Mouse (Mus musculus): ENCODE results near the gene 4921524J17Rik. TPM values are rescaled to one million over a fixed set of nuclear protein-coding genes. Genes with fewer than 3 reads are reported as not detected.
A peak's percentile ranks its signal among the peaks of the same experiment; 100 is the strongest.

4921524J17Rik gene
- total and polyA plus RNA-seq, 3 experiments: 14.6 to 21.9 TPM; not detected in 1

DNA sequence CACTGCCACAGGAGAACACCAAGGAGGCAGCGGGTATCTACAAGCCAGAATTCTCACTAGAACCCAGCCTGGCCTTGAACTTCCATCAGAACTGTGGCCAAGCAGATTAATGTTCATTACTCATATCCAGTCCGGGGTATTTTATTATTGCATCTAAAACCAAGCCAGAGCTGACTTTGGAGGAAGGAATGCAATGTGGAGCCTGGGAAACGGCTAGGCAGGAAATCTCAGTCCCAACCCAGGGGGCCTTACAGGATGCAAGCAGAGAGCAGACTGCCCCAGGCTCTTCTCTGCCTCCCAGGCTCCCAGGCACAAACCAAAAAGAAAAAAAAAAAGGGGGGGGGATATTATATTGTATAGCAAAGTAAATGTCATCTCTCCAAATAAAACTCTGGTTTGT lies 1.8 kb downstream of the 4921524J17Rik start:
- H3K79me2 ChIP-seq (ENCODE audit: control insufficient read depth, insufficient read depth, low read length, poor library complexity): peaks cover 47% of the 10 kb centered on the region
- no peaks in the 10 kb centered on the region for H3K27me3 ChIP-seq (ENCODE audit: control insufficient read depth in 1 of 2, insufficient read depth in 2 of 2, low read length in 2 of 2)
- DNase-seq (ENCODE audit: low read depth, low spot score): no peak
- no peak overlapping the region for H3K27ac ChIP-seq (ENCODE audit: control insufficient read depth, low read depth, low read length)
- H3K9ac ChIP-seq (ENCODE audit: control insufficient read depth, low read depth, low read length, poor library complexity, severe bottlenecking): no peak overlapping the region
- TF ChIP-seq CHD2 (IDR thresholded peaks at IDR 0.05; ENCODE audit: low read length): no peak
- no peak for TF ChIP-seq USF2 (IDR thresholded peaks at IDR 0.05; ENCODE audit: borderline replicate concordance in 1 of 2, insufficient read depth in 1 of 2, low read depth in 1 of 2, low read length in 2 of 2)
- no peak for TF ChIP-seq USF1 (IDR thresholded peaks at IDR 0.05; ENCODE audit: low read depth, low read length)
- TF ChIP-seq JUND (IDR thresholded peaks at IDR 0.05; ENCODE audit: low read depth, low read length): no peak
- no peak for TF ChIP-seq MXI1 (IDR thresholded peaks at IDR 0.05; ENCODE audit: low read depth, low read length)
- no peaks in the 10 kb centered on the region for H3K9me3 ChIP-seq (replicated peaks; ENCODE audit: insufficient read depth, low read length)
- H3K4me1 ChIP-seq (ENCODE audit: control insufficient read depth in 1 of 2, insufficient read depth in 2 of 2, low read length in 2 of 2): peaks cover 24% of the 10 kb centered on the region in 2 experiments
- H3K4me3 ChIP-seq (ENCODE audit: control insufficient read depth in 1 of 2, insufficient read depth in 1 of 2, low read depth in 2 of 2, low read length in 2 of 2): peak overlapping the region in 1 of 2 experiments; percentile 79; a peak in 1 of 4 replicates
- H3K36me3 ChIP-seq (ENCODE audit: control insufficient read depth in 1 of 2, insufficient read depth in 2 of 2, low read length in 2 of 2): peaks cover 2 to 49% of the 10 kb centered on the region in 2 experiments

DNA sequence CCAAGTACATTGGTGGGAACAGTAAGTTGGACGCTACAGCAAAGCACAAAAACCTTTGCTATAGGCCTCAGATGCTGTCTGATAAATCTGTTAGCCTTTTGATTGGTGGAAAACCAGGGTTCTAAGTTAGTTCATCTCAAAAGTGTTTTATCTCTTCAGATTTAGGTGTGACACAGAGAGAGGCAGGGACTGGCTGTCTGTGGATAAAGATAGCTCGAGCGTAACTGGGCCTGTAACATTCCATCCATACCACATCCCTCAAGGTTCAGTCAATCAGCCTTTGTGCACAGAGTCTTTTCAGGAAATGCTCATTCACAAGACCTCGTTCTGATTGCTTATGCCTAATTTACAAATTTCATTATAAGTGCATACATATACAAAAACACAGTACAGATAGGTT lies 3.4 kb downstream of the 4921524J17Rik start:
- H3K4me1 ChIP-seq (ENCODE audit: control insufficient read depth in 1 of 2, insufficient read depth in 2 of 2, low read length in 2 of 2): peaks cover 29 to 37% of the 10 kb centered on the region in 2 experiments
- H3K4me3 ChIP-seq (ENCODE audit: control insufficient read depth in 1 of 2, insufficient read depth in 1 of 2, low read depth in 2 of 2, low read length in 2 of 2): peak overlapping the region in 1 of 2 experiments; percentile 37; a peak in 2 of 4 replicates
- H3K9me3 ChIP-seq (replicated peaks; ENCODE audit: insufficient read depth, low read length): no peaks in the 10 kb centered on the region
- 0 out of 2 replicates have a peak overlapping the region, but pooled peaks have one; percentile 5 for H3K27ac ChIP-seq (ENCODE audit: control insufficient read depth, low read depth, low read length)
- H3K79me2 ChIP-seq (ENCODE audit: control insufficient read depth, insufficient read depth, low read length, poor library complexity): peaks cover 55% of the 10 kb centered on the region
- peaks cover 6 to 62% of the 10 kb centered on the region in 2 experiments for H3K36me3 ChIP-seq (ENCODE audit: control insufficient read depth in 1 of 2, insufficient read depth in 2 of 2, low read length in 2 of 2)
- no peak overlapping the region for H3K9ac ChIP-seq (ENCODE audit: control insufficient read depth, low read depth, low read length, poor library complexity, severe bottlenecking)
- H3K27me3 ChIP-seq (ENCODE audit: control insufficient read depth in 1 of 2, insufficient read depth in 2 of 2, low read length in 2 of 2): no peaks in the 10 kb centered on the region
- DNase-seq (ENCODE audit: low read depth, low spot score): peak; percentile 77
- TF ChIP-seq RAD21 (IDR thresholded peaks at IDR 0.05; ENCODE audit: low read depth, low read length): no peak
- TF ChIP-seq GATA1 (IDR thresholded peaks at IDR 0.05; ENCODE audit: low read depth, low read length): peak; percentile 85
- TF ChIP-seq POLR2AphosphoS5 (IDR thresholded peaks at IDR 0.05; ENCODE audit: borderline replicate concordance, low read depth, low read length): no peak
- TF ChIP-seq KAT2A (conservative IDR thresholded peaks at IDR 0.05; ENCODE audit: low read depth, low read length): no peak
- 0 out of 2 replicates have a peak, but pooled peaks have one; percentile 35 for TF ChIP-seq BHLHE40 (IDR thresholded peaks at IDR 0.05; ENCODE audit: borderline replicate concordance, low read depth, low read length)
- TF ChIP-seq TAL1 (IDR thresholded peaks at IDR 0.05; ENCODE audit: low read length): peak; percentile 53
- no peak for TF ChIP-seq NELFE (IDR thresholded peaks at IDR 0.05; ENCODE audit: low read depth, low read length)
- no peak for TF ChIP-seq MYB (IDR thresholded peaks at IDR 0.05; ENCODE audit: low read depth, low read length)
- no peak for TF ChIP-seq ZMIZ1 (IDR thresholded peaks at IDR 0.05; ENCODE audit: low read depth, low read length)
- TF ChIP-seq NRF1 (IDR thresholded peaks at IDR 0.05; ENCODE audit: insufficient read depth, low read depth, low read length, poor library complexity, severe bottlenecking): no peak
- TF ChIP-seq ZKSCAN1 (IDR thresholded peaks at IDR 0.05; ENCODE audit: low read depth, low read length): no peak
- TF ChIP-seq MAX (IDR thresholded peaks at IDR 0.05; ENCODE audit: low read length): no peak; the same call in 1 of the 2 replicates
- no peak for TF ChIP-seq JUND (IDR thresholded peaks at IDR 0.05; ENCODE audit: low read depth, low read length)
- TF ChIP-seq MXI1 (IDR thresholded peaks at IDR 0.05; ENCODE audit: low read depth, low read length): peak; percentile 52; the same call in 1 of the 2 replicates
- peak; percentile 45; the same call in 1 of the 2 replicates for TF ChIP-seq ETS1 (IDR thresholded peaks at IDR 0.05; ENCODE audit: low read depth, low read length)
- TF ChIP-seq TCF12 (IDR thresholded peaks at IDR 0.05; ENCODE audit: low read depth, low read length): peak; percentile 73
- no peak for TF ChIP-seq MAZ (IDR thresholded peaks at IDR 0.05; ENCODE audit: low read depth, low read length)
- TF ChIP-seq ELF1 (IDR thresholded peaks at IDR 0.05; ENCODE audit: low read depth, low read length): no peak
- peak; percentile 57 to 59 for TF ChIP-seq EP300 (IDR thresholded peaks at IDR 0.05; ENCODE audit: low read depth in 1 of 2, low read length in 2 of 2)
- TF ChIP-seq MEF2A (IDR thresholded peaks at IDR 0.05; ENCODE audit: extremely low read depth, insufficient replicate concordance, low read depth, low read length, poor library complexity, severe bottlenecking): no peak
- no peak for TF ChIP-seq UBTF (IDR thresholded peaks at IDR 0.05; ENCODE audit: borderline replicate concordance, insufficient read depth, low read depth, low read length)
- TF ChIP-seq TBP (IDR thresholded peaks at IDR 0.05; ENCODE audit: low read depth, low read length): no peak; the same call in 1 of the 2 replicates
- no peak for TF ChIP-seq CHD2 (IDR thresholded peaks at IDR 0.05; ENCODE audit: low read length)
- TF ChIP-seq SMC3 (IDR thresholded peaks at IDR 0.05; ENCODE audit: low read depth, low read length): no peak
- no peak for TF ChIP-seq ZC3H11A (IDR thresholded peaks at IDR 0.05; ENCODE audit: low read depth, low read length)
- TF ChIP-seq ZNF384 (IDR thresholded peaks at IDR 0.05; ENCODE audit: low read depth, low read length): no peak
- 0 out of 2 replicates have a peak, but pooled peaks have one; percentile 55 for TF ChIP-seq CHD1 (IDR thresholded peaks at IDR 0.05; ENCODE audit: low read depth, low read length)
- peak; percentile 91 for TF ChIP-seq RCOR1 (IDR thresholded peaks at IDR 0.05; ENCODE audit: low read depth, low read length)

Measured in MEL (cell line).